Mouse (Mus musculus) spleen, postnatal 10 days (tissue): ENCODE data around the gene Map2k5.
A peak's percentile ranks its signal among the peaks of the same experiment; 100 is the strongest.

ENCODE experiments used
- DNase-seq, 2 experiments: peaks; one replicate each; pipeline ENCODE4 v3.0.0; 2021 to 2022; ENCODE audit warnings: low spot score in 2 of 2

The Map2k5 gene

GRCm38 (mm10) chr9:63377270-63378142, at the start of gene Map2k5:
Gene Map2k5 (minus strand): TSS chr9:63377902.
- DNase-seq = peak; percentile 87 to 91

- DNase-seq = no peak
Observed at GRCm38 (mm10) chr9:63421096-63421736, 43.5 kb upstream of the Map2k5 start.

- DNase-seq = no peak
Observed at GRCm38 (mm10) chr9:63420396-63420795, 42.7 kb upstream of the Map2k5 start.

- DNase-seq = no peak
Observed at GRCm38 (mm10) chr9:63400176-63400575, 22.5 kb upstream of the Map2k5 start.

- no peak for DNase-seq
Observed at GRCm38 (mm10) chr9:63399463-63399815, 21.7 kb upstream of the Map2k5 start.

- DNase-seq = peak; percentile 93 to 96
Observed at GRCm38 (mm10) chr9:63398611-63399462, 21.1 kb upstream of the Map2k5 start, which contains the start of gene 2300009A05Rik. Gene 2300009A05Rik (minus strand): TSS chr9:63399246.

- DNase-seq = no peak
Observed at GRCm38 (mm10) chr9:63395612-63396011, 17.9 kb upstream of the Map2k5 start.

GRCm38 (mm10) chr9:63391307-63391706, 13.6 kb upstream of the Map2k5 start:
- no peak for DNase-seq

- no peak for DNase-seq
Observed at GRCm38 (mm10) chr9:63382761-63383160, 5.1 kb upstream of the Map2k5 start.

- no peak for DNase-seq
Observed at GRCm38 (mm10) chr9:63380326-63380725, 2.6 kb upstream of the Map2k5 start.

- no peak for DNase-seq
Observed at GRCm38 (mm10) chr9:63378174-63378573, 472 bp upstream of the Map2k5 start.

- DNase-seq = no peak
Observed at GRCm38 (mm10) chr9:63373315-63373714, 4.4 kb downstream of the Map2k5 start.

GRCm38 (mm10) chr9:63372541-63372940, 5.2 kb downstream of the Map2k5 start:
- no peak for DNase-seq

GRCm38 (mm10) chr9:63360410-63360809, 17.3 kb downstream of the Map2k5 start:
- no peak for DNase-seq

GRCm38 (mm10) chr9:63359016-63359415, 18.7 kb downstream of the Map2k5 start:
- DNase-seq = no peak

GRCm38 (mm10) chr9:63356721-63357120, 21.0 kb downstream of the Map2k5 start:
- no peak for DNase-seq

- DNase-seq = no peak
Observed at GRCm38 (mm10) chr9:63356278-63356677, 21.4 kb downstream of the Map2k5 start.

GRCm38 (mm10) chr9:63354168-63354567, 23.5 kb downstream of the Map2k5 start:
- DNase-seq = no peak

- DNase-seq = no peak
Observed at GRCm38 (mm10) chr9:63350030-63350429, 27.7 kb downstream of the Map2k5 start.

- DNase-seq = no peak
Observed at GRCm38 (mm10) chr9:63349241-63349640, 28.5 kb downstream of the Map2k5 start.

- DNase-seq = no peak
Observed at GRCm38 (mm10) chr9:63348146-63348545, 29.6 kb downstream of the Map2k5 start.

GRCm38 (mm10) chr9:63346029-63346428, 31.7 kb downstream of the Map2k5 start:
- no peak for DNase-seq
